Mouse (Mus musculus): ENCODE measurements around the gene Dus4l. TPM values are rescaled to one million over a fixed set of nuclear protein-coding genes. Genes with fewer than 3 reads are reported as not detected.
A peak's percentile ranks its signal among the peaks of the same experiment; 100 is the strongest.

Dus4l gene
- 7.2 and 9.0 TPM in 2 replicates for polyA plus RNA-seq (2015; fragmentation: Nextera tagmentation; extraction: Ambion mirVana)

GRCm38 (mm10) chr12:31654197-31654964, at the start of gene Dus4l, which contains the start of gene Cog5:
Gene Dus4l, minus strand, starts transcription at chr12:31654826.
Gene Cog5, plus strand, starts transcription at chr12:31654869.
- ATAC-seq (ENCODE audit: low FRiP score, low read depth): peak; percentile 98
- Histone ChIP-seq H3K9ac (peak within 1 kb of the TSS; percentile 71), H3K36me3 (no peaks in the 10 kb centered on the region), H3K27me3 (no peaks in the 10 kb centered on the region), H3K4me2 (peak within 1 kb of the TSS; percentile 69), H3K9me3 (no peaks in the 10 kb centered on the region), H3K27ac (replicated peaks) (peak within 1 kb of the TSS; percentile 83), H3K4me3 (peak within 1 kb of the TSS; percentile 71), H3K4me1 (replicated peaks) (peaks cover 12% of the 10 kb centered on the region)
- WGBS: under 1% methylated on average over 47 of the region's 47 CpGs

- no peaks in the 10 kb centered on the region for H3K36me3 ChIP-seq
- ATAC-seq (ENCODE audit: low FRiP score, low read depth): no peak
- no peak overlapping the region for H3K9ac ChIP-seq
Measured at GRCm38 (mm10) chr12:31703904-31704303, 49.3 kb upstream of the Dus4l start.

DNA sequence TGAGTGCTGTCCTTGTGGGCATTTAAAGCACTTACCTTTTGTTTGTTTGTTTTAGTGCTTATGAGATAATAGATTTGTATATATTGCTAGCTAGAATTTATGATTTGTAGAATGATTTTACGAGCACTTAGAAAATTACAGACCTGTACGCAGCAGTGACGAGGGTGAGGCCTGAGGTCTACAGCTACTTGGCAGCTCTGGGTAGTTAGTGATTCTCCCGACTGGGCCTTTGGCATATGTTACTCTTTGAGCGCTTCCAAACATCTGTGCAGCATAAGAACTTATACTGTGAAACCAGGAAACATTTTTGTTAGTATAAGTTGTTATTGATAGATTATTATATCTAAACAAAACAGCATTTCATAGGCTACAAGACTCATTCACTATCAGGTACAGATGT, 46.8 kb upstream of the Dus4l start:
- H3K27ac ChIP-seq (replicated peaks): no peak overlapping the region
- no peak for ATAC-seq (ENCODE audit: low FRiP score, low read depth)

More at GRCm38 (mm10) chr12:31703904-31704303, 49.3 kb upstream of the Dus4l start:
- whole genome bisulfite sequencing: 67% methylated on average over 6 of the region's 6 CpGs
- no peak overlapping the region for H3K27ac ChIP-seq (replicated peaks)
- no peaks in the 10 kb centered on the region for H3K27me3 ChIP-seq
- H3K4me1 ChIP-seq (replicated peaks): no peaks in the 10 kb centered on the region
- H3K9me3 ChIP-seq: no peaks in the 10 kb centered on the region
- no peak overlapping the region for H3K4me3 ChIP-seq
- no peak overlapping the region for H3K4me2 ChIP-seq

GRCm38 (mm10) chr12:31700623-31701347, 46.2 kb upstream of the Dus4l start:
- ATAC-seq (ENCODE audit: low FRiP score, low read depth): no peak
- H3K4me2 ChIP-seq: no peak overlapping the region
- H3K9me3 ChIP-seq: no peaks in the 10 kb centered on the region
- no peak overlapping the region for H3K27ac ChIP-seq (replicated peaks)
- 38% methylated on average over 5 of the region's 5 CpGs for WGBS
- no peak overlapping the region for H3K9ac ChIP-seq
- H3K36me3 ChIP-seq: no peaks in the 10 kb centered on the region
- H3K4me3 ChIP-seq: no peak overlapping the region
- no peaks in the 10 kb centered on the region for H3K27me3 ChIP-seq
- no peaks in the 10 kb centered on the region for H3K4me1 ChIP-seq (replicated peaks)

More for the DNA sequence above, 46.8 kb upstream of the Dus4l start:
- H3K4me1 ChIP-seq (replicated peaks): no peaks in the 10 kb centered on the region
- no peaks in the 10 kb centered on the region for H3K36me3 ChIP-seq
- no peak overlapping the region for H3K4me2 ChIP-seq
- H3K27me3 ChIP-seq: no peaks in the 10 kb centered on the region
- H3K9me3 ChIP-seq: no peaks in the 10 kb centered on the region
- WGBS: 75% methylated on average over 5 of the region's 5 CpGs
- no peak overlapping the region for H3K4me3 ChIP-seq
- H3K9ac ChIP-seq: no peak overlapping the region

DNA sequence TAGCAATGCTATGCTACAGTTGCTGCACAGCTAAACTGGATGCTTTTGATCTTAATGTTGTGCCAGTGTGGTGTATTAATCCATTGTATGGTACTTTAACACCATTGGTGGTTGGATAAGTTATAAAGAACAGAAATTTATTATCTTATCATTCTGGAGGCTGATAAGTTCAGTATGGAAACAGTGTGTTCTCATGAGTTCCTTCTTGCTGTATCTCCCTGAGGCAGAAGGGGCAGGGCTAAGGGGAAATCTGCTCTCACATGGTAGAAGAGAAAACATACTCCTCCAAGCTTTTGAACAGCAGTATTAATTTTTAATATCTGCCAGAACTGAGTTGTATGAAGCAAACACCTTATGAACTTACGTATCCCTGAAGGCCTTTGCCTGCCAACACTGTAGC, 38.7 kb upstream of the Dus4l start:
- H3K4me3 ChIP-seq: no peak overlapping the region
- WGBS: 90% methylated on average over 1 of the region's 1 CpGs
- H3K4me2 ChIP-seq: no peak overlapping the region
- no peaks in the 10 kb centered on the region for H3K4me1 ChIP-seq (replicated peaks)
- H3K36me3 ChIP-seq: no peaks in the 10 kb centered on the region
- H3K27me3 ChIP-seq: no peaks in the 10 kb centered on the region
- ATAC-seq (ENCODE audit: low FRiP score, low read depth): no peak
- no peaks in the 10 kb centered on the region for H3K9me3 ChIP-seq
- H3K27ac ChIP-seq (replicated peaks): no peak overlapping the region
- no peak overlapping the region for H3K9ac ChIP-seq

GRCm38 (mm10) chr12:31686679-31687078, 32.1 kb upstream of the Dus4l start:
- Histone ChIP-seq H3K9ac (no peak overlapping the region), H3K9me3 (no peaks in the 10 kb centered on the region), H3K4me1 (replicated peaks) (no peaks in the 10 kb centered on the region), H3K4me2 (no peak overlapping the region), H3K36me3 (0 out of 2 replicates have a peak, but pooled peaks cover 4% of the 10 kb centered on the region), H3K27ac (replicated peaks) (no peak overlapping the region), H3K27me3 (no peaks in the 10 kb centered on the region), H3K4me3 (no peak overlapping the region)
- no peak for ATAC-seq (ENCODE audit: low FRiP score, low read depth)
- 98% methylated on average over 3 of the region's 3 CpGs for WGBS

DNA sequence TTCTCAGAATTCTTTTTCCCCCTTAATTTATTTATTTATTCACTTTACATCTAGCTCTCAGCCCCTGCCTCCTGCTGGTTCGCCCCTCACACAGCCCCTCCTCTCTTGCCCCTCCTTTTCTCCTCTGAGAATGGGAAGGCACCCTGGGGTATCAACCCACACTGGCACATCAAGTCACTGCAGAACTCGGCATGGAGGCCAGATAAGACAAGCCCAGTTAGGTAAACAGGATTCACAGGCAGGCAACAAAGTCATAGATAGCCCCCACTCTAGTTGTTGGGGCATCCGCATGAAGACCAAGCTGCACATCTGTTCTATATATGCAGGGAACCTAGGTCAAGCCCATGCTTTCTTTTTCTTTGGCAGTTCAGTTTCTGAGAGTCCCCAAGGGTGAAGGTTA, 12.6 kb upstream of the Dus4l start:
- Histone ChIP-seq H3K9ac (no peak overlapping the region), H3K27me3 (no peaks in the 10 kb centered on the region), H3K27ac (replicated peaks) (no peak overlapping the region), H3K4me1 (replicated peaks) (no peaks in the 10 kb centered on the region), H3K9me3 (no peaks in the 10 kb centered on the region), H3K36me3 (peaks cover 21% of the 10 kb centered on the region; the same call in 1 of the 2 replicates), H3K4me2 (no peak overlapping the region), H3K4me3 (no peak overlapping the region)
- WGBS: 44% methylated on average over 3 of the region's 3 CpGs
- no peak for ATAC-seq (ENCODE audit: low FRiP score, low read depth)

- H3K9me3 ChIP-seq: no peaks in the 10 kb centered on the region
- 71% methylated on average over 6 of the region's 6 CpGs for WGBS
- peaks cover 14% of the 10 kb centered on the region; the same call in 1 of the 2 replicates for H3K36me3 ChIP-seq
- H3K4me2 ChIP-seq: no peak overlapping the region
- H3K27ac ChIP-seq (replicated peaks): no peak overlapping the region
- no peak for ATAC-seq (ENCODE audit: low FRiP score, low read depth)
- H3K9ac ChIP-seq: no peak overlapping the region
- H3K4me3 ChIP-seq: no peak overlapping the region
- H3K4me1 ChIP-seq (replicated peaks): no peaks in the 10 kb centered on the region
- no peaks in the 10 kb centered on the region for H3K27me3 ChIP-seq
Measured at GRCm38 (mm10) chr12:31665999-31666398, 11.4 kb upstream of the Dus4l start.

- ATAC-seq (ENCODE audit: low FRiP score, low read depth): no peak
- Histone ChIP-seq H3K9me3 (no peaks in the 10 kb centered on the region), H3K9ac (no peak overlapping the region), H3K36me3 (no peaks in the 10 kb centered on the region), H3K4me3 (no peak overlapping the region), H3K4me2 (no peak overlapping the region), H3K27me3 (no peaks in the 10 kb centered on the region), H3K4me1 (replicated peaks) (peaks cover 12% of the 10 kb centered on the region), H3K27ac (replicated peaks) (no peak overlapping the region)
- 92% methylated on average over 2 of the region's 2 CpGs for WGBS
Measured at GRCm38 (mm10) chr12:31656841-31657240, 2.2 kb upstream of the Dus4l start.

DNA sequence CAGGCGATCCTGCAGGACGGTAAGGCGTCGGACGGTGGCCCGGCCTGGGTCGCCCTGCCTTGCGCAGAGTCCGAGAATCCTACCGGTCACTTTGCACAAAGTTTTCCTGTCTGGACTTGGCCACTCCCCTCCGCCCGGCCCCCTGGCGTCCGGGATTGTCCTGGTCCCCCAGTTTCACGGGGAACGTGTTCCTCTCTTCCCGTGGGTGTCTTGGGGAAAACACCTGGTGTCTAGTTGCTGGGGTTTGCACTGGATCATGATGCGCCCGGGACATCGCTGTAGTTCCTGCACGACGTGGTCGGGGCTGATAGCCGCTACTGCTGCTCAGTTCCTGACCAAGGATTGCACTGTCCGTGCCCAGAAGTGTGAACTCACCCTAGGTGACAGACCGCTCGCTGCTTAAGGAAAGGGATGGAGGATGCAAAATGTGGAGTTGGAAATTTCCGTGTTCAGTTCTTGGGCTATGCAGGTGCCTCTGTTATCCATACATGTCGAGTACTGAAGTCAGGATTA, 395 bp upstream of the Dus4l start:
- ATAC-seq (ENCODE audit: low FRiP score, low read depth): peak; percentile 87
- Histone ChIP-seq H3K27ac (replicated peaks) (peak overlapping the region; percentile 83), H3K9me3 (no peaks in the 10 kb centered on the region), H3K4me1 (replicated peaks) (peaks cover 12% of the 10 kb centered on the region), H3K9ac (peak overlapping the region; percentile 71), H3K4me2 (peak overlapping the region; percentile 69), H3K36me3 (no peaks in the 10 kb centered on the region), H3K27me3 (no peaks in the 10 kb centered on the region), H3K4me3 (peak overlapping the region; percentile 71)
- WGBS: 1% methylated on average over 29 of the region's 29 CpGs

GRCm38 (mm10) chr12:31653611-31654010, 1.0 kb downstream of the Dus4l start:
- no peak overlapping the region for H3K9ac ChIP-seq
- ATAC-seq (ENCODE audit: low FRiP score, low read depth): no peak
- H3K4me1 ChIP-seq (replicated peaks): peaks cover 12% of the 10 kb centered on the region
- H3K27me3 ChIP-seq: no peaks in the 10 kb centered on the region
- H3K4me2 ChIP-seq: peak overlapping the region; percentile 69
- H3K4me3 ChIP-seq: peak overlapping the region; percentile 71; the same call in 1 of the 2 replicates
- H3K9me3 ChIP-seq: no peaks in the 10 kb centered on the region
- WGBS: 76% methylated on average over 5 of the region's 5 CpGs
- no peaks in the 10 kb centered on the region for H3K36me3 ChIP-seq
- H3K27ac ChIP-seq (replicated peaks): no peak overlapping the region

DNA sequence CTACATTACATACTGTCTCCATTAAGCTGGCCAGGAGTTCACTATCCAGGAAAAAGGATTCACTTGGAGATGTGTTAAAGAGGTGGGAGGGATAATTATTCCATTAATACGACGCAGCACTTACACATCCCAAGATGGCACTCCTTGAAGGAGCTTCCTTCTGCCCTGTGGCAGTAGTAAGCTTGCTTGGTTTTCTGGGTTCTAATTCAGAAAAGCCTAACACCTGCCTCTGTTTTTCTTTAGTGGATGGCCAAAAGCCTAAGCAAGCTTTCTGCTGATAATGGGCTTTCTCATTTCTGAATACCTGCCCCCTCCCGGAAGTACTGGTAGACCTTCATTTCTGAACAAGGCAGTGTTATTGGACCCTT, 19.4 kb downstream of the Dus4l start:
- Histone ChIP-seq H3K9ac (peak overlapping the region; percentile 68; the same call in 1 of the 2 replicates), H3K9me3 (no peaks in the 10 kb centered on the region), H3K27ac (replicated peaks) (peak overlapping the region; percentile 77; the same call in 1 of the 2 replicates), H3K4me1 (replicated peaks) (peaks cover 17% of the 10 kb centered on the region), H3K27me3 (no peaks in the 10 kb centered on the region), H3K4me2 (peak overlapping the region; percentile 84), H3K4me3 (peak overlapping the region; percentile 56), H3K36me3 (no peaks in the 10 kb centered on the region)
- ATAC-seq (ENCODE audit: low FRiP score, low read depth): no peak
- 72% methylated on average over 3 of the region's 3 CpGs for WGBS
